In the genomic region with DNA sequence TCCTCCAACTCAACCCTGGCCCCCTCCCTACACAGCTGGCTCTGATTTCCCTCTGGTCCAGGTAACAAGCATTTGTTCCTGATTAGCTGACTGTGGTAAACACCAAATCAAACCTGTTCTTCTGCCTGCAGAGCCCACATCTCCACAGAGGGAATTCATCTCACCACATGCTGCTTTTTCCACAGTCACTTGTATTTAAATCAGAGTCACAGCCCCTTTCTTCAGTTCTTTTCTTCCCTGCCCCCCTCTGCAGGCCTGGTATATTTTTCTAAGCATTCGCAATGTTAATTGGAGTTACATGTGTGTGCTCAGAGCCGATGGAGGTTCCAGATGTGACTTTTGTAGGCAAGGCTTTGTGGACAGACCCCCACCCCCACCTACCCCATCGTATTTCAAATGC, we compare ENCODE assay signal across 13 mouse cellular contexts.
DNase-seq lines count a peak whose midpoint lies in the region; ATAC-seq lines count a peak whose summit lies in the region.
"Had no signal": no experiment of that assay in that cellular context is flagged by ENCODE, and none has a peak within 500 bp of the region (broad histone marks: within the 10 kb centered on the region; RNA-seq: fewer than 3 reads in every experiment).

No protein-coding gene starts in this region.

- peaks cover 35% of the 10 kb centered on the region for H3K4me1 ChIP-seq in embryonic facial prominence, embryonic 13.5 days
- H3K4me1 ChIP-seq in hindbrain, embryonic 11.5 days (replicated peaks; ENCODE audit: control insufficient read depth, insufficient read depth, low read length): peaks cover 4% of the 10 kb centered on the region
- H3K4me1 ChIP-seq in midbrain, embryonic 10.5 days: peaks cover 61% of the 10 kb centered on the region
- H3K4me1 ChIP-seq in neural tube, embryonic 15.5 days: peaks cover 23% of the 10 kb centered on the region

- no peak overlapping the region for H3K4me2 ChIP-seq in embryonic facial prominence, embryonic 13.5 days
- H3K4me2 ChIP-seq in hindbrain, embryonic 11.5 days (replicated peaks; ENCODE audit: low read depth, low read length): no peak overlapping the region
- H3K4me2 ChIP-seq in neural tube, embryonic 15.5 days: no peak overlapping the region
- H3K4me2 ChIP-seq: kidney, embryonic 15.5 days had no signal

- H3K27ac ChIP-seq in embryonic facial prominence, embryonic 13.5 days: peak overlapping the region; percentile 78
- peak overlapping the region; percentile 94 for H3K27ac ChIP-seq in hindbrain, embryonic 11.5 days (ENCODE audit: low read depth, low read length)
- H3K27ac ChIP-seq in midbrain, embryonic 10.5 days (replicated peaks): peak overlapping the region; percentile 90
- peak overlapping the region; percentile 37; the same call in 1 of the 2 replicates for H3K27ac ChIP-seq in neural tube, embryonic 15.5 days (replicated peaks)
- H3K27ac ChIP-seq: kidney, embryonic 15.5 days; liver, embryonic 14.5 days had no signal

- H3K4me3 ChIP-seq in embryonic facial prominence, embryonic 13.5 days: no peak overlapping the region
- no peak overlapping the region for H3K4me3 ChIP-seq in hindbrain, embryonic 11.5 days (ENCODE audit: low read depth, low read length)
- no peak overlapping the region for H3K4me3 ChIP-seq in midbrain, embryonic 10.5 days
- H3K4me3 ChIP-seq in neural tube, embryonic 15.5 days (replicated peaks): no peak overlapping the region
- H3K4me3 ChIP-seq: kidney, embryonic 15.5 days had no signal

- no peaks in the 10 kb centered on the region for H3K27me3 ChIP-seq in embryonic facial prominence, embryonic 13.5 days
- H3K27me3 ChIP-seq in hindbrain, embryonic 11.5 days (ENCODE audit: control insufficient read depth, insufficient read depth, low read length): no peaks in the 10 kb centered on the region
- H3K27me3 ChIP-seq in midbrain, embryonic 10.5 days (ENCODE audit: low read depth, poor library complexity, severe bottlenecking): no peaks in the 10 kb centered on the region
- H3K27me3 ChIP-seq in neural tube, embryonic 15.5 days (replicated peaks): no peaks in the 10 kb centered on the region
- H3K27me3 ChIP-seq: kidney, embryonic 15.5 days had no signal

- H3K36me3 ChIP-seq in embryonic facial prominence, embryonic 13.5 days: no peaks in the 10 kb centered on the region
- no peaks in the 10 kb centered on the region for H3K36me3 ChIP-seq in hindbrain, embryonic 11.5 days (ENCODE audit: control insufficient read depth, insufficient read depth, low read length)
- no peaks in the 10 kb centered on the region for H3K36me3 ChIP-seq in midbrain, embryonic 10.5 days
- no peaks in the 10 kb centered on the region for H3K36me3 ChIP-seq in neural tube, embryonic 15.5 days
- H3K36me3 ChIP-seq: kidney, embryonic 15.5 days had no signal

- no peak overlapping the region for H3K9ac ChIP-seq in embryonic facial prominence, embryonic 13.5 days
- H3K9ac ChIP-seq in hindbrain, embryonic 11.5 days (ENCODE audit: low read depth, low read length): 0 out of 2 replicates have a peak overlapping the region, but pooled peaks have one; percentile 27
- no peak overlapping the region for H3K9ac ChIP-seq in neural tube, embryonic 15.5 days (replicated peaks)
- H3K9ac ChIP-seq: kidney, embryonic 15.5 days; liver, embryonic 14.5 days had no signal

- 4% methylated on average over 3 of the region's 3 CpGs for WGBS in embryonic facial prominence, embryonic 13.5 days
- WGBS in hindbrain, embryonic 11.5 days: 16% methylated on average over 3 of the region's 3 CpGs
- 42% methylated on average over 3 of the region's 3 CpGs for WGBS in midbrain, embryonic 10.5 days
- WGBS in neural tube, embryonic 15.5 days: 24% methylated on average over 3 of the region's 3 CpGs

- DNase-seq in hindbrain, embryonic 11.5 days (ENCODE audit: low spot score): peak; percentile 41
- peak; percentile 16 for DNase-seq in midbrain, embryonic 10.5 days (ENCODE audit: low spot score)
- DNase-seq in heart, adult 9 months (ENCODE audit: low spot score in 2 of 2): no peak
- no peak for DNase-seq in kidney, postnatal 36 days
- no peak for DNase-seq in left cerebral cortex, adult 8-10 months (ENCODE audit: low spot score in 2 of 2)
- DNase-seq: adrenal gland, postnatal 36 days; cerebellum, adult 8-10 months; heart, adult 11 months; layer of hippocampus, postnatal 36 days had no signal

- ATAC-seq in embryonic facial prominence, embryonic 13.5 days (ENCODE audit: insufficient number of reproducible peaks, insufficient read depth, low FRiP score, low TSS enrichment, low read depth): no peak
- ATAC-seq in hindbrain, embryonic 11.5 days (ENCODE audit: low FRiP score): no peak
- no peak for ATAC-seq in neural tube, embryonic 15.5 days (ENCODE audit: low FRiP score)

- H3K9me3 ChIP-seq in embryonic facial prominence, embryonic 13.5 days: no peaks in the 10 kb centered on the region
- peaks cover under 1% of the 10 kb centered on the region; the same call in 1 of the 2 replicates for H3K9me3 ChIP-seq in hindbrain, embryonic 11.5 days (ENCODE audit: control insufficient read depth, low read length)
- 0 out of 2 replicates have a peak, but pooled peaks cover 2% of the 10 kb centered on the region for H3K9me3 ChIP-seq in midbrain, embryonic 10.5 days (replicated peaks)
- H3K9me3 ChIP-seq in neural tube, embryonic 15.5 days (replicated peaks): no peaks in the 10 kb centered on the region; the same call in 1 of the 2 replicates
- H3K9me3 ChIP-seq: kidney, embryonic 15.5 days had no signal

Comparison
In these comparisons a context has a peak if more than half of its experiments do, and no peak if none do; other contexts are left out.
1. H3K27ac ChIP-seq: peak in every context shown above with its lines; median percentile 94 in hindbrain, embryonic 11.5 days; 90 in midbrain, embryonic 10.5 days; 78 in embryonic facial prominence, embryonic 13.5 days; 37 in neural tube, embryonic 15.5 days.
2. DNase-seq: peak in hindbrain, embryonic 11.5 days (single experiment) and midbrain, embryonic 10.5 days (single experiment); none in heart, adult 9 months (0 of 2), kidney, postnatal 36 days (0 of 2) and left cerebral cortex, adult 8-10 months (0 of 2).